ENCODE assay signal across 21 mouse cellular contexts in genomic region chr12:111750739-111751138, GRCm38 (mm10).
"Had no signal": no experiment of that assay in that cellular context is flagged by ENCODE, and none has a peak within 500 bp of the region (broad histone marks: within the 10 kb centered on the region; RNA-seq: fewer than 3 reads in every experiment).

No protein-coding gene starts in this region.

- H3K9ac ChIP-seq: kidney, embryonic 15.5 days; limb, embryonic 13.5 days; liver, embryonic 12.5 days; liver, embryonic 15.5 days; lung, embryonic 15.5 days; midbrain, embryonic 13.5 days; neural tube, embryonic 13.5 days had no signal

- DNase-seq: kidney, postnatal 10 days; kidney, postnatal 36 days; layer of hippocampus, postnatal 36 days; liver; lung, adult 18-20 months; lung, postnatal 10 days; lung, postnatal 36 days; thymus, adult 18-20 months; thymus, postnatal 36 days had no signal

- H3K27ac ChIP-seq: kidney, embryonic 15.5 days; limb, embryonic 10.5 days; limb, embryonic 13.5 days; liver, embryonic 12.5 days; liver, embryonic 15.5 days; lung, embryonic 15.5 days; midbrain, embryonic 10.5 days; midbrain, embryonic 13.5 days; neural tube, embryonic 13.5 days had no signal

- H3K36me3 ChIP-seq: kidney, embryonic 15.5 days; limb, embryonic 10.5 days; limb, embryonic 13.5 days; liver, embryonic 12.5 days; liver, embryonic 15.5 days; lung, embryonic 15.5 days; midbrain, embryonic 10.5 days; midbrain, embryonic 13.5 days; neural tube, embryonic 13.5 days had no signal

- ATAC-seq: liver, embryonic 12.5 days; midbrain, embryonic 13.5 days; midbrain, embryonic 16.5 days had no signal

- H3K4me3 ChIP-seq: kidney, embryonic 15.5 days; limb, embryonic 10.5 days; limb, embryonic 13.5 days; liver, embryonic 12.5 days; liver, embryonic 15.5 days; lung, embryonic 15.5 days; megakaryocyte, embryonic 14.5 days; midbrain, embryonic 10.5 days; midbrain, embryonic 13.5 days; myocyte; neural tube, embryonic 13.5 days had no signal

- H3K4me2 ChIP-seq: kidney, embryonic 15.5 days; limb, embryonic 13.5 days; liver, embryonic 12.5 days; liver, embryonic 15.5 days; lung, embryonic 15.5 days; midbrain, embryonic 13.5 days; neural tube, embryonic 13.5 days had no signal

- H3K27me3 ChIP-seq: kidney, embryonic 15.5 days; limb, embryonic 13.5 days; liver, embryonic 15.5 days; lung, embryonic 15.5 days; megakaryocyte, embryonic 14.5 days; midbrain, embryonic 13.5 days; neural tube, embryonic 13.5 days had no signal

- H3K9me3 ChIP-seq: kidney, embryonic 15.5 days; limb, embryonic 10.5 days; limb, embryonic 13.5 days; liver, embryonic 12.5 days; liver, embryonic 15.5 days; lung, embryonic 15.5 days; midbrain, embryonic 10.5 days; midbrain, embryonic 13.5 days; neural tube, embryonic 13.5 days had no signal
